Mouse (Mus musculus): ENCODE results near the gene Jag1. TPM values are rescaled to one million over a fixed set of nuclear protein-coding genes. Genes with fewer than 3 reads are reported as not detected.
A peak's percentile ranks its signal among the peaks of the same experiment; 100 is the strongest.

The Jag1 gene
- polyA plus RNA-seq, 1 experiment from 2014 or later = 1.2 TPM

DNA sequence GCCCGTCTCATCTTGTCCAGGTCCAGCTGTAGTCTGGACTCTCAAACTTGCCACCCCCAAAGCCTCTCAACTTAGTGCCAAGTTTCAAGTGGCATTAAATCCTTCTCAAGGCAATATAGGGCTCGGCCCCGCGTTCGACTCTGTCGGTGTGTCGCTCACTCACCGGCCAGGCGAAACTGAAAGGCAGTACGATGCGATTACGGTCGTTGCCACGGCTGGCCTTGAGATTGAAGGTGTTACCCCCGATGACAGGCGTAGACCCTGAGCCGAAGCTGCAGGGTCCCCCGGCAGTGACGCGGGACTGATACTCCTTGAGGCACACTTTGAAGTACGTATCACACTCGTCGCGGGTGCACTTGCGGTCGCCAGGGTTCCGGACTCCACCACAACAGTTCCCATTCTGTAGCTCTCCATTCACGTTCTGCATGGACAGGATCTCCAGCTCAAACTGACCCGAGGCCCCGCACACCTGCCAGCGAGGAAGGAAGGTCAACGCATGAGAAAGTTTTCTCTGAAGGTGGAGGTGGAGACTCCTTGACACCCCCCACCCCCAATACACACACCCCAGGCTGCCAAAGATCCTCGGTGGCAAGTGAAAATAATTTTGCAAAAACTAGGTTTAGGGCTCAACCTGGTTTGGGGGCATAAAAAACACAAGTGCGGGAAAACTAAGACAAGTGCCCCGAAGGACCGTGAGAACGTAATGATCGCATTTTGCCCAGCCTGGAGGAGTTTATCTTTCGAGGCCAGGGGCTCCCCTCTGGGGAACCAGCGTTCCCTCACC, 1.0 kb downstream of the Jag1 start:
- WGBS (ENCODE audit: insufficient replicate concordance) = under 1% methylated on average over 40 of the region's 40 CpGs
- Histone ChIP-seq H3K9me3 (replicated peaks) (no peaks in the 10 kb centered on the region), H3K27me3 (peaks cover 72% of the 10 kb centered on the region), H3K9ac (peak overlapping the region; percentile 45), H3K4me1 (replicated peaks) (peaks cover 23% of the 10 kb centered on the region), H3K4me2 (peak overlapping the region; percentile 72), H3K36me3 (no peaks in the 10 kb centered on the region), H3K4me3 (replicated peaks) (peak overlapping the region; percentile 63), H3K27ac (no peak overlapping the region)
- no peak for ATAC-seq (ENCODE audit: low read depth)
- no peak for DNase-seq

DNA sequence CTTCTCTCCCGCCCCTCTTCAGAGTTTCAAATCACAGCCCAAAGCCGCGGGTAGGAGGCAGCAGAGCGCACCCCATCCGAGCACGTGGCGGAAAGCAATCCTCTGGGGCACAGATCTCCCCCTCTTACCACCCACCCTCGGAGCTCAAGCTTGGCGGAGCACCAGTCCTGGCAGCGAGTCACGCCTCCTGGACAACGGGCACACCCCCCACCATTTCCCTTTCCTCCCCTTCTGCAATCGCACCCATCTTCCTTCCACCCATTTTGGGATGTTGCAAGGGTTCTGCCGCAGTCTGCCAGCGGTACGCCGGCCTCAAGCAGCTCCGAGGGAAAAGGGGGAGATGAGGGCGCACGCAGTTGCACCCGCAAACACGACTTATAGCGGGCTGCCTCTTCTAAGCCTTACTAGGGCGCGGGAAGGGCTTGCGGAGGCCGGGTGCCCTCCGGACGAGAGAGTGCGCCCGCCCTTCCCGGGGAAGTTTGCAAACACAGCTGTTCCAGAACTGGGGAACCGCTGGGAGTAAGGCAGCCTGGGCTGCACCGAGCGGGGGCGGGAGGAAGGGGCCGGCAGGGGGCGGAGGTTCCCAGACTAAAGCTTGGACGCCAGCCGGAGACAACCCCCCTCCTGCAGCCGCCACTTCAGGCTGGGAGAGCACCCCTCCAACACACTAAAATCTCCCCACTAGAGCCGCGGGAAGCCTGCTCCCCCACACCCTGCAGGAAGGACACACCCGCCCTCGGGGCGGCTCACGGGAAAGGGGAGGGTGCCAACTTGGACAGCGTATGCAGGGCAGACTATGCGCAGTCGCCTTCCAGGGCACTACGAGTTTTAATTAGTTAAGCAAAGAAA, 2.0 kb downstream of the Jag1 start:
- H3K27ac ChIP-seq = no peak overlapping the region; the same call in 1 of the 2 replicates
- H3K4me1 ChIP-seq (replicated peaks) = peaks cover 23% of the 10 kb centered on the region
- no peaks in the 10 kb centered on the region for H3K36me3 ChIP-seq
- H3K4me2 ChIP-seq = peak overlapping the region; percentile 72
- DNase-seq (peak; percentile 4), ATAC-seq (ENCODE audit: low read depth) (peak; percentile 25)
- H3K9me3 ChIP-seq (replicated peaks) = no peaks in the 10 kb centered on the region
- H3K27me3 ChIP-seq = peaks cover 72% of the 10 kb centered on the region
- H3K4me3 ChIP-seq (replicated peaks) = peak overlapping the region; percentile 63
- WGBS (ENCODE audit: insufficient replicate concordance) = under 1% methylated on average over 51 of the region's 51 CpGs
- peak overlapping the region; percentile 26; the same call in 1 of the 2 replicates for H3K9ac ChIP-seq

DNA sequence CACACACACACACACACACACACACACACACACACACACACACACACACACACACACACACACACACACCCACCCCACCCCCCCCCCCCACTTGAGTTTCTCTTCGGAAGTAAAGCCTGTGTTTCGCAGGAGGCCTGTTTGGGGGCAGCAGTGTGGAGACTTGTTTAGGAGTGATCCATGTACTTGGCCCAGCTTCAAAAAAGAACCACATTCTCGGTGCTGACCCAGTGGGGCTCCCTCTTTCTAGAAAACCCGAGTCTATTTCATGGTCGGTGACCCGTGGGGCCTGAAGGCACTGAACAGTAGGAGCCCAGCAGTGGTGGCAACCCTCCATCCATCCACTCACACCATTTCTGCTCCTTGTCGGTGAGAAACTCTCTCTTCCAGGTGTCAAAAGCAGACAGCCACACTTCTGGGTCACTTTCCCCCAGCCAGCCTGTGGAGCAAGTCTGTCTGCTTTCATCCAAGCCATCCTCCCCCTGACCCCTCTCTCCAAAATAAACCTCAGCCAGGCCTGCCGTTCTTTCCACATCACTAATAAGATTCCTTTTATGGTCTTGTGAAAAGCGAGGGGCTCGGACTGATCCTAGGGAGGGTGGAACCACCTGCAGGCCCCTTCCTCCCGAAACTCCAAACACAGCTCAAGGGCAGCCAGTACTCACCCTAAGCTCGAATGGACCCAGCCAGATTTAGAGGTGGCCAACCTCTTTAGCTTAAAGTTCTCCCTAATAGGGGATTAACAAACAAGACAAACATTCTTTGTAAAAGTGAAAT, 3.0 kb downstream of the Jag1 start:
- ATAC-seq (ENCODE audit: low read depth) (no peak), DNase-seq (no peak)
- Histone ChIP-seq H3K36me3 (no peaks in the 10 kb centered on the region), H3K27ac (no peak overlapping the region), H3K4me3 (replicated peaks) (peak overlapping the region; percentile 63), H3K27me3 (peaks cover 65% of the 10 kb centered on the region), H3K4me2 (peak overlapping the region; percentile 72), H3K4me1 (replicated peaks) (peaks cover 23% of the 10 kb centered on the region), H3K9ac (no peak overlapping the region), H3K9me3 (replicated peaks) (no peaks in the 10 kb centered on the region)
- WGBS (ENCODE audit: insufficient replicate concordance) = 45% methylated on average over 12 of the region's 12 CpGs

DNA sequence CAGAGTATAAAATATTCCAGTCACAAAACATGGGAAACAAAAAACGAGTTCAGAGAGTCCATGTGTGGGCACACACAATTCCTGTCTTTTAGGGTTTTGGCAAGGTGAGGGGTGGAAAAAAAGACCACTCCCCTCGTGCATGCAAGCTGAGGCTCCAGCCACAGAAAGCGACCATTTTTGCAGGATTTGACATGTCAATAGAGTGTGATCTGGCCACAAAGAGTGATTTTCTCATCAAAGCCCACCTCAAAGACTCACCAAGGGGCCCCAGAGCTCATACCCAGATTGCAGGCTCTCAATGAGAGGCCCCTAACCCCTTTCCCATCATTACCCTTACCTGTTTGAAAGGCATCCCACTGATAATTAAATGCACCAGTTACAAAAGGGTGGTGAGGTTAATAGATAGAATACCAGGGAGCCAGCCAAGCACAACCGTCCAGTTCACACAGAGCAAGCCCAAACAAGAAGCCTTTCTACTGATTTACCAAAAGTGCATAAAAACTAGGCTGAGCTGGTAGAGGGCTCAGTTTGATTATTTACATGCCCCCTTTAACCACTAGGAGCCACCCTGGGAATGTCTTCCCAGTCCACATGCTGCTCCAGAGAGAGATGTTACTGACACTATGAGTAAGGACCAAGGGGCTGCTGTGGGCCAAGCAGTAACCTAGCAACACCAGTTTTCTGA, 6.1 kb downstream of the Jag1 start:
- Histone ChIP-seq H3K36me3 (no peaks in the 10 kb centered on the region), H3K9me3 (replicated peaks) (no peaks in the 10 kb centered on the region), H3K27me3 (peaks cover 34% of the 10 kb centered on the region), H3K4me3 (replicated peaks) (no peak overlapping the region), H3K4me2 (no peak overlapping the region), H3K4me1 (replicated peaks) (peaks cover under 1% of the 10 kb centered on the region; the same call in 1 of the 2 replicates), H3K9ac (no peak overlapping the region), H3K27ac (no peak overlapping the region)
- no peak for DNase-seq
- 42% methylated on average over 4 of the region's 4 CpGs for WGBS (ENCODE audit: insufficient replicate concordance)
- ATAC-seq (ENCODE audit: low read depth) = no peak

DNA sequence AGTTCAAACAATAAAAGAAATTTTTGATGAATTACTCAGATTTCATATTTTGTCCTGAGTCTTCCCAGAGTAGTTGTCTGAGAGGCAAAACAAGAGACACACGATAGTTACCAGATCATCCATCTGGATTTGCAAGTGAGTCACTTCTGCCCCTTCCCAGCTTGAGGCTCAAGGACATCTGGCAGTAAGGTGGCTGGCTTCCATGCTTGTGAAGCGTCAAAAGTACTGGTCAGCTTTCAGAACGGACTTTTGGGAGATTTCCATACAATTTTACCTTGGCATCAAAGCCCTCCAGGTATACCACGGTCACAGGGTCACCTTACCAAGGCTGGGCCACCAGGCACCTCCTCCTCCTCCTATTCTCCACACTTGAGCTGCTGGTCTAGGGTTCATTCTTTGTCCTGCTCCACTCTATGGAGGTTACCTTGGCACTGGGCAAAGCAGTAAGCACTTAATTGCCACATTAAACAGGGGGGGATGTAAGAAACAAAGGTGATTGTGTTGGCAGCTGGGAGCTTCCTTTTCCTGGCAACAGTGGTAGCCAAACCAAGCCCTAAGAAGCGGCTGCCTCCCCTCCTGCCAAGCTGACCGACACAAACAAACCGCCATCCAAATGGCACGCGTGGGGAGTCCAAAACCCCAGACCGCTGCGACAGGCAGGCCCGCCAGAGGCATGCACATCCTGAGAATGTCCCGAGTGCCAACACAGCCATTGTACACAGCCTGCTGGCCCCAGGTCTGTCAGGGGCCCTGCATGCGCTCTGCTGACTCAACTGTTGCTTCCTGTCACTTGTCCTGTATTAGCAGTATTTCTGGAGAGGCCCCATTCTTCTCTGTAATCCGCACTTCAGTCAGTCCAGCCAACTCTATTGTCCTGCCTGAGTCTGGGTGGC, 6.9 kb downstream of the Jag1 start:
- no peak overlapping the region for H3K9ac ChIP-seq
- no peak overlapping the region for H3K27ac ChIP-seq
- no peaks in the 10 kb centered on the region for H3K9me3 ChIP-seq (replicated peaks)
- WGBS (ENCODE audit: insufficient replicate concordance) = 53% methylated on average over 15 of the region's 15 CpGs
- DNase-seq = no peak
- no peak overlapping the region for H3K4me3 ChIP-seq (replicated peaks)
- H3K4me1 ChIP-seq (replicated peaks) = no peaks in the 10 kb centered on the region
- peaks cover 26% of the 10 kb centered on the region for H3K27me3 ChIP-seq
- H3K4me2 ChIP-seq = no peak overlapping the region
- no peaks in the 10 kb centered on the region for H3K36me3 ChIP-seq
- no peak for ATAC-seq (ENCODE audit: low read depth)

DNA sequence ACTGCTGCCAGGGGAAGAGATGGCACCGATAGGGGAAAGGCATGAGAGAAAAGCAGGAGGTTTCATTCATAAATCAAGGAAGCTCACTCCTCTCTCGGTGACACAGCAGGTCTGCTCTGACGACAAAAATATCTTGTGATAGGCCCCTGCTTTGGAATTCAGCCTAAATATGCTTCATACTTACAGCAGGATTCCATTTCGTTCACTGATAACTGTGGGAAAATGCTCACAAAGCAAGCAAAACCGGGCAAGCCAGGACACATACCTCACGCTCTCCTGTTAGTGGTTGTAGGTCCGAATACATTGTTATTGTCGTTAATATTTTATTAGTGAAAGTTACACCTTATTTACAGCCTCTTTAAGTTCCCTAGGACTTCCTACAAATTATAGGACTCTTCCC, 8.5 kb downstream of the Jag1 start:
- Histone ChIP-seq H3K4me2 (no peak overlapping the region), H3K27me3 (0 out of 2 replicates have a peak, but pooled peaks cover 13% of the 10 kb centered on the region), H3K9me3 (replicated peaks) (no peaks in the 10 kb centered on the region), H3K36me3 (no peaks in the 10 kb centered on the region), H3K4me3 (replicated peaks) (no peak overlapping the region), H3K27ac (no peak overlapping the region), H3K4me1 (replicated peaks) (no peaks in the 10 kb centered on the region), H3K9ac (no peak overlapping the region)
- no peak for ATAC-seq (ENCODE audit: low read depth)
- 57% methylated on average over 8 of the region's 8 CpGs for WGBS (ENCODE audit: insufficient replicate concordance)
- no peak for DNase-seq

DNA sequence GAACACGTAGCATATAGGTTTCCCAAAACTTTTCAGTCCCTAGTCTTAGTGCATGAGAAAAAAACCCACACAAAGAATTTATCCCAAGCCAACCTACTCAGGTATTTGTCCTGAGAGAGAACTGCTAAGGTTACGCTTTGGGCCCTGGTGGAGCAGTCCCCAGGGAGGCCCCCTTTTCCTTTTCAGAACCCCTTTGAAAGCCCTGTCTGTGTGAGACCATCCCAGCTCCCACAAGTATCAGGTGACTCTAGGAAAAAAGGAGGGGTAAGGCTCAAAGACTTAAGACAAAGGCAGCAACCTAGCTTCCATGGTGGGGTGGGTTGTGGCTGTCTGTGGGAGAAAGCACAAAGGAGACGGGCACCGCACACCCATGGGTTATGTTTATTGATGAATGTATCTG, 9.2 kb downstream of the Jag1 start:
- Histone ChIP-seq H3K27ac (no peak overlapping the region), H3K36me3 (no peaks in the 10 kb centered on the region), H3K27me3 (0 out of 2 replicates have a peak, but pooled peaks cover 9% of the 10 kb centered on the region), H3K4me3 (replicated peaks) (no peak overlapping the region), H3K4me1 (replicated peaks) (no peaks in the 10 kb centered on the region), H3K4me2 (no peak overlapping the region), H3K9ac (no peak overlapping the region), H3K9me3 (replicated peaks) (no peaks in the 10 kb centered on the region)
- WGBS (ENCODE audit: insufficient replicate concordance) = 79% methylated on average over 4 of the region's 4 CpGs
- DNase-seq (no peak), ATAC-seq (ENCODE audit: low read depth) (no peak)

DNA sequence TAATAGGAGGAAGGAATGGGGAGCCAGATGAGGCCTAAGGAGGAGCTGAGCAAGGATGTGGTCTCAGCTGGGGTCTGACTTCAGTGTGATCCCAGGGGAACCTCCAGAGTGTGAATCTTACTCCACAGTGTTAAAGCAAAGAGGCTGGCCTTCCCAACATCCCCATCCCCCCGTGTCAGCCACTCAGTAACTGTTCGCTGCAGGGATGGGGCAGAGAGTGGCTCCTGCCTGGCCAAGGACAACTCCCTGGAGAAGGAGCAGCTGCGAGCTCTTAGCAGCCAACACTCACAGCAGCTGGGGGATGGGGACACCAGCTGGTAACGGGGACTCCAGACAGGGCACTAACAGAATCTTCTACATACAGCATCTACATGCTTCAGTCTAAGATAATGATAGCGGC, 15.4 kb downstream of the Jag1 start:
- DNase-seq = no peak
- no peak for ATAC-seq (ENCODE audit: low read depth)

DNA sequence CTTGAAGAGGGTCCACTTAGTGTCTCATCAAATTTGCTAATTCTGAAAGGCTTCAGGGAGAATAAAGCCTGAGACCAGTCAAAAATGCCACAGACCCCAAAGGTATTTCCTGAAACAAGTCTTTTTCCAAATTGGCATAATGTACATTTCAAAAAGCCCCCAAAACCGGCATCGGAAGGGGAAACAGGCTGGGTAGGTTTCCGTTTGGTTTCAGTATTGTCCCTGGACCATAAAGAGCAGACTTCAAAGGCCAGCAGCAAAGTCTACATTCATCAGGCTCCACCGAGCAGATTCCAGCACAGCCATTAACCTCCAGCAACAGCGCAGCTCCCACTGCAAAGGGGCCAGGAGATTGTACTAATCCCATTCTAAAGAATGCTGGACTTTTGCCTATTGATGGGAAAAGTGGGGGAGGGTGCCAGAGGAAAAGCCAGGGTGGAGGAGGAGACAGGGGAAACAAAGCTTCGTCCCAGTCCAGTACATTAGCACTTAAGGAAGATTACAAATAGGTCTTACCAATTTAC, 17.2 kb downstream of the Jag1 start:
- no peak overlapping the region for H3K4me3 ChIP-seq (replicated peaks)
- DNase-seq (no peak), ATAC-seq (ENCODE audit: low read depth) (no peak)
- 35% methylated on average over 6 of the region's 6 CpGs for WGBS (ENCODE audit: insufficient replicate concordance)
- no peak overlapping the region for H3K9ac ChIP-seq
- 0 out of 2 replicates have a peak, but pooled peaks cover 2% of the 10 kb centered on the region for H3K4me1 ChIP-seq (replicated peaks)
- H3K9me3 ChIP-seq (replicated peaks) = no peaks in the 10 kb centered on the region
- no peak overlapping the region for H3K27ac ChIP-seq
- H3K27me3 ChIP-seq = no peaks in the 10 kb centered on the region
- no peaks in the 10 kb centered on the region for H3K36me3 ChIP-seq
- no peak overlapping the region for H3K4me2 ChIP-seq

More for the DNA sequence above, 15.4 kb downstream of the Jag1 start:
- Histone ChIP-seq H3K27ac (no peak overlapping the region), H3K4me3 (replicated peaks) (no peak overlapping the region), H3K4me1 (replicated peaks) (0 out of 2 replicates have a peak, but pooled peaks cover 2% of the 10 kb centered on the region), H3K4me2 (no peak overlapping the region), H3K9me3 (replicated peaks) (no peaks in the 10 kb centered on the region), H3K9ac (no peak overlapping the region), H3K36me3 (no peaks in the 10 kb centered on the region), H3K27me3 (no peaks in the 10 kb centered on the region)
- 58% methylated on average over 5 of the region's 5 CpGs for WGBS (ENCODE audit: insufficient replicate concordance)

All from liver, embryonic 13.5 days (tissue).